Mouse (Mus musculus) embryonic fibroblast, embryonic 13.5 days (primary cell): Measurements from ENCODE around the gene Pmm2. TPM values are rescaled to one million over a fixed set of nuclear protein-coding genes. Genes with fewer than 3 reads are reported as not detected.
A peak's percentile ranks its signal among the peaks of the same experiment; 100 is the strongest.

Experiments used
- H3K27ac ChIP-seq: 2 replicates; pipeline ENCODE4 v1.5.1; 2012; ENCODE audit warnings: low read length, control low read depth, inconsistent platforms; ENCODE audit not compliant: insufficient read depth
- H3K4me1 ChIP-seq: 2 replicates; pipeline ENCODE4 v1.6.1; 2011; ENCODE audit warnings: low read length; ENCODE audit not compliant: control insufficient read depth, insufficient read depth
- H3K4me3 ChIP-seq: 2 replicates; pipeline ENCODE4 v1.5.1; 2011; ENCODE audit warnings: mild to moderate bottlenecking, control low read depth, low read length; ENCODE audit not compliant: insufficient read depth
- CTCF ChIP-seq: IDR thresholded peaks from 2 replicates; pipeline ENCODE4 v1.5.1; 2011; ENCODE audit warnings: mild to moderate bottlenecking, control low read depth, low read length, moderate library complexity, borderline replicate concordance; ENCODE audit not compliant: insufficient read depth
- POLR2A ChIP-seq: IDR thresholded peaks from 2 replicates; pipeline ENCODE4 v1.6.1; 2011; ENCODE audit warnings: low read depth, mild to moderate bottlenecking, control low read depth, low read length, moderate library complexity
- polyA plus RNA-seq: library from polyadenylated mRNA; stranded (reverse); fragments of >200 nt; gene quantifications from 2 replicates; pipeline ENCODE4 v1.2.4, GENCODE M21; 2011; ENCODE audit warnings: low read depth; ENCODE audit not compliant: missing spikeins, insufficient read length

Gene Pmm2
- polyA plus RNA-seq, 1 experiment = 46.7 TPM

DNA sequence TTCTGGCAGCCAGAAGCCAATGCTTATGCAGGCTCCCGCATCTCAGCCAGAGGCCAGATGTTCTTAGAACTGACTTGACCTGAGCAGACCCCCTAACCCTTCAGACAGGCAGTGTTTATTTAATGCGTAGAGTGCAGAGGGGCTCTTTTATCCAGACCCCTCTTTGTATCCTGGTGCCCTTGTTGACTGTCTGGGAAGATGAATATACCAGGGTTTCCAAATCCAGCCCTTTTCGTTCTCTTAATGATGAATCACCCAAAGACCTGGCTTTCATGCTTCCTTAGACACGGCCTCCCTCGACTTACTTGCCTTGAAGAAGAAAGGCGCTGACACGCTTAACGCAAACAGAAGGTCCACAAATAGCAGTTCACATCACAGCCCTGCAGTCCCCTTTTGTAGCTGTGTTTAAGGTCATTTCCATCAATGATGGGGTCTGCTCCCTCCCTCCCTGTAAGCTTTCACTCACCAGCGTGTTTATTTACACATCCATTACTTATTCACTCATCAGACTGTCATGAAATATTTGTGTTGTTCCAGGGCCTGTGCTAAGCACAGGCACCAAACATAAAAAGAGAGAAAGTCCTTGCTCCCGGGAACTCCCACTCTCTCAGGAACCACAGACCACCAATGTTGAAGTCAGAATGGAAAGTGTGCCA is 17.7 kb upstream of the Pmm2 start:
- no peaks in the 10 kb centered on the region for H3K4me1 ChIP-seq
- no peak overlapping the region for H3K27ac ChIP-seq
- H3K4me3 ChIP-seq = no peak overlapping the region
- TF ChIP-seq CTCF = no peak
- TF ChIP-seq POLR2A = no peak

DNA sequence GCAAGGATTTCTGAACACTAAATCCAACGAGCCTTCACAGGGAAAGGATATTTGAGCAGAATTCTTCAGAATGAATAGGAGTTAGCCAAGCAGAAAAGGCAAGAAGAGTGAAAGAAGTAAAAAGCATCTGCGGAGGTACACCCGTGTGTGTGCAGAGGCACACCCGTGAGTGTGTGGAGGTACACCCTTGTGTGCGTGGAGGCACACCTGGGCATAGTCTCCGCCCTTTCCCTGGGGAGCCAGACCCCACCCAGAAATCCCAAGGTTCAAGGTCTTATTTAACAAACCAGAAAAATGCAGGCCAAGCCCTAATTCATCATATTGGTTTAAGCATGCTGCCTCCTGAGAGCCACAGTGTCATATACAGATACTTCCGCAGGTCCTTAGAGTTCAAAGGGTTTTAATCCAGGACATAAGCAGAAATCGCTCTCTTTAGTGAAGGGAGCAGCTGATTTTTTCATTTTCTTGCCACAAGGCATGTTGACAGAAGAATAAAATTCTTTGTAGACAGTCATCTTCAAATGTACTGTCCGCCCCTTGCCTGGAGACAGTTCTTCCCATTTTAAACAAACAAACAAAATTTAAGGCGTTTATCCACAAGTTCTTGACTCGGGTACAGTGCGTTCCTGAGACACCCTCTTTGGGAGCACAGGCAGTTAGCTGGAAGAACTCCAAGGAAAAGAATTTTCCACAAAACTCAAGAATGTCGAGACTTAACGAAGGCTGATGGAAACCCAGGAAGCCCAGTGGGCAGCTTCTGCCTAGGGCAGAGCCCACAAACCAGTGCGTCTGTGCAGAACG is 17.0 kb upstream of the Pmm2 start:
- TF ChIP-seq POLR2A (no peak), CTCF (no peak)
- H3K27ac ChIP-seq = no peak overlapping the region
- no peak overlapping the region for H3K4me3 ChIP-seq
- no peaks in the 10 kb centered on the region for H3K4me1 ChIP-seq

DNA sequence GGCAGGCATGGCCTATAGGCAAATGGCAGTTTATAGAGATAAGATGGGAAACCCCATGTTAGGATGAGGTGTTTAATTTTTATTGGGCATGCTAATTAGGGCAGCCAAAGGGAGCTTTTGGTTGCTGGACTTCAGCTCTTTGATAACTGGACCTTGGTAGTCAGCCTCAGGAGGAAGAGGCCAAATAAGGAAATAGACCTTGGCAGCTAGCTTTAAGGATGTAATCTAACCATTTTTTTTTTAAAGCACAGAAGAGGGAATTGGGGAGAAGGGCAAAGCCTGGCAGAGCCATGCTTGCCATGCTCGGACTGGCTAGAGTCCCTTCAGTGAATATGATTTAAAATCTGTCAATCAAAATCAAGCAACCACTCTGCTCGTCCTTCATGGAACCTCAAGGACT is 7.1 kb upstream of the Pmm2 start:
- no peaks in the 10 kb centered on the region for H3K4me1 ChIP-seq
- no peak overlapping the region for H3K27ac ChIP-seq
- TF ChIP-seq CTCF = no peak
- TF ChIP-seq POLR2A = no peak
- H3K4me3 ChIP-seq = no peak overlapping the region

DNA sequence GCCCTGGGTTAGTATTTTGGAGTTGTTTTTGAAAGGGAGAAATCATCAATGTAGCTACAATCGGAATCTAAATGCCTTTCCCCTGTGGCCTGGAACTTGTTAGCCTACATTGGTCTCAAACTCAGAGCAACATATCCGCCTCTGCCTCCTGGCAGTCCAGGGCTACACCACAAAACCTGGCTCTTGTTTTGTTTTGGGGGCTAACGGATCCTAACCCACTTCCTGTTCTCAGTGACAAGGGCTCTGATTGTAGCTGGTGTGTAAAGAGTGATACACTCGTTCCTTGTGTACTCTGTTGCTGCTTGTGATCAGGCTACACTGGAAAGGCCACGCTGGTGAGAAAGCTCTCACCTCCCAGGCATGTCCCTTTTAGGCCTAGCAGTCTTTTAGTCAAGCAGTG is 6.0 kb upstream of the Pmm2 start:
- TF ChIP-seq POLR2A (no peak), CTCF (no peak)
- no peaks in the 10 kb centered on the region for H3K4me1 ChIP-seq
- H3K4me3 ChIP-seq = no peak overlapping the region
- H3K27ac ChIP-seq = no peak overlapping the region

DNA sequence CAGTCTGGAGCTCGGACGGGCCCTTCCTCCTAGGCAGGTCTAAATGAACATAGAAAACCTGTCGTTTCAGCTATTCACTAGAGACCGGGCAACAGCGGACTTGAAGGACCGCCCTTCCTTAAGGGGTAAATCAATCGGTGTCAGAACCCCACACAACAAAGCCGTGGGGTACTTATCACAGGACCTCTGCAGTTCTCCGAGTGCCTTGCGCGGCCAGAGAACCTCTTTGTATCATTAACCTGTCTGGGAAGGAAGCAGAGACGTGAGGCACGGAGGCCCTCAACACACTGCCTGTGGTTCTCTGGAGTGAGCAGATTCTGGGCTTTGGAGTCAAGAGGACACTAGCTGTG is 632 bp upstream of the Pmm2 start:
- Histone ChIP-seq H3K4me1 (no peaks in the 10 kb centered on the region), H3K27ac (peak overlapping the region; percentile 72; the same call in 1 of the 2 replicates), H3K4me3 (peak overlapping the region; percentile 74)
- TF ChIP-seq CTCF = no peak
- TF ChIP-seq POLR2A = no peak

DNA sequence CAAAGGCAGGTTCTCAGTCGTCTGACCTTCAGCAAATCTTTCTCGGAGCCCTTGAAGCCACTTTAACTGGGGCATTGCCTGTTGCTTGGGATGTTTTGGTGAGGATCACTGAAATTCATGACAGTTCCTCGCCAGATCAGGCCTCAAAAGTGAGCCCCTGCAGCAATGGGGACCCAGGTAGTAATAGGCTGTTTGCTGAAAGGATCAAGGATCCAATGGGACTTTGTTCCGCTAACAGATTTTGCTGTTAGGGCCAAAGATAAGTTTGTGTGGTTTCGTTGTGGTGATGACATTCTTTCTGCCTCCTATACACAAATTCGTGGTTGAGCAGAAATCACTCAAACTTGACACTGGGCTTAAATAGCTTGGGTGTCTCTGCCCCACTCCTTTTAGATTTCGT is 657 bp downstream of the Pmm2 start:
- TF ChIP-seq CTCF (no peak), POLR2A (no peak)
- Histone ChIP-seq H3K4me1 (no peaks in the 10 kb centered on the region), H3K27ac (peak overlapping the region; percentile 77; the same call in 1 of the 2 replicates), H3K4me3 (peak overlapping the region; percentile 74)

DNA sequence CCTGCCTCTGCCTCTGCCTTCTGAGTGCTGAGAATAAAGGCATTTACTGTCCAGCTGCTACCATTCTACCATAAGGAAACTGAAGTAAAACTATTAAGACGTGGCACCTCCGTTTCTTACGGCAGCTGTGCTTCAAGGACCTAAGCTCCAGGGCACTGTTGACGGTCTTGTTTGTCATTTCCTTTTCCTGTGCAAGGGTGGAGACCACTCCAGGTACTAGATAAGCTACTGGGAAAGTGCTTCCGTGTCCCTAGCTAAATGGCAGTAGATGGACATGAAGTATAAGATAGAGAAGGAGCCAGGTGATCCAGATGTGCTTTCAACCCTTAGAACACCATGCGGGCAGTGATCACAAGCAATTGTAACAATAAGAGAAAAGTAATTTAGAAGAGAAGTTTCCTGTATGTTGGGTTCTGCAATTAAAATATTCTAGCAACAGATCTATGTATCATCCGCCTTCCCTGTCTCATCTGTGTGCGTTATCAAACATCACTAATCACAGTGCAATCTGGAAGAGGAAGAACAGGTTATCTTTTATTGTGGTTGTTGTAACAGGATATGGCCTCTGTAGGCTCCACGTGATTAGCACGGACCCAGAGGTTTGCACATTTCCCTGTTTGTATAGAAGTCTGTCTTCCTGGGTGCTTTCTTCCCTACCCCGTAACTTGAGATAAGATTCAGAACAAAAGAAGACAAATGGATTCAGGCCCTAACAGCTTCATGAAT is 2.2 kb downstream of the Pmm2 start:
- TF ChIP-seq POLR2A (no peak), CTCF (no peak)
- Histone ChIP-seq H3K27ac (no peak overlapping the region), H3K4me3 (no peak overlapping the region), H3K4me1 (no peaks in the 10 kb centered on the region)

DNA sequence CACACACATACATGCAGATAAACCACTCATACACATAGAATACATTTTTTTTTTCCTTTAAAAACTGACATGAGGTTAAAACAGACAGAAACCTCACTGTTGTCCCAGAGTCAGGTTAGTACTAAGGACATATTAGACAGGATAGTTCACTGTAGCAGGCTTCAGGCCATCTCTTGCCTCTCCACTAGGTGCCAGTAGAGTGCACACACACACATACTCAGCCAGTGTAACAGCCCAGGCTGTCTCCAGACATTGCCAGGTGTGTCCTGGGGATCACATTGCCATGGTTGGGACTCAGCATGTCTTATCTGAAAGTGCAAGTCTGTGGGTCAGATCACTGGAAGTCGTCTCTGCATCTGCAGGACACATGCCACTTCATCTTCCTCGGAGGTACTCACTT is 6.4 kb downstream of the Pmm2 start:
- Histone ChIP-seq H3K27ac (no peak overlapping the region), H3K4me1 (no peaks in the 10 kb centered on the region), H3K4me3 (no peak overlapping the region)
- TF ChIP-seq POLR2A (no peak), CTCF (peak; percentile 89)

DNA sequence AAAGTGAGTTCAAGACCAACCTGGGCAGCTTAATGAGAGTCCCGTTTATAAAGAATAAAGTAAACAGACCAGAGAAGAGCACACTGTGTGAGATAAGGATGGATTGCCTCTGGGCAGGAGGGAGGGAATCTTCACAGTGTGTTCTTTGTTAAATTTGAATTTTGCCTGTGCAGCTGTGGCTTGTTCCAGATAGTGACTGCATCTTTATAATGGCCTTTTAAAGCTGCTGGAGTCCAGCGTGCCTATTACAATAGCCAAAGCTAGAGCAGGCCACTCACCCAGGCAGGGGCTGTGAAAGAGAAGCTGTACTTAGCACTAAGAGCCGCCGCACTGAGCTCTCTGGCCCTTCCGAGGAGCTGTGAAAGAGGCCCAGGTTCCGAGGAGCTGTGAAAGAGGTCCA is 8.1 kb downstream of the Pmm2 start:
- H3K4me3 ChIP-seq = no peak overlapping the region
- no peaks in the 10 kb centered on the region for H3K4me1 ChIP-seq
- TF ChIP-seq POLR2A = no peak
- TF ChIP-seq CTCF = no peak
- H3K27ac ChIP-seq = no peak overlapping the region

DNA sequence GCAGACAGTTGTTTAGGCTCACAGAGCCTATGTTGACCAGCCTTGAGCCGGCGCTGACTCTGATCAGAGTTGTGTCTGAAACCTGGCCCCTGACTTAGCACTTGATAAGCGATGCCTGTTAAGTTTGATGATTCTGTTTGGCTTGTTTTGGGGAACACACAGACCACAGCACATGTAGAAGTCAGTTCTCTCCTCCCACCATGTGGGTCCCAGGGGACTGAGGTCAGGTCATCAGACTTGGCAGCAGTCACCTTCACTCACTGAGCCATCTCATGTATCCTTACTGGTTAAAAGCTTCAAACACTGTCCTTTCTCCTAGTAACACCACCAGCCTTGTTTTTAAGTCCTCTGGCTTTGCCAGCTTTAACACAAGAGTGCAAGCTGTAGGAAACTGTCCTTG is 12.5 kb downstream of the Pmm2 start:
- Histone ChIP-seq H3K4me3 (no peak overlapping the region), H3K27ac (no peak overlapping the region), H3K4me1 (no peaks in the 10 kb centered on the region)
- TF ChIP-seq CTCF = no peak
- TF ChIP-seq POLR2A = no peak
